Mouse (Mus musculus) ovary, postnatal 14 days (tissue): ENCODE data around the gene Tmem28.

Experiments
- DNase-seq: peaks from one replicate; pipeline ENCODE4 v3.0.0; 2022; ENCODE audit warnings: low spot score

Tmem28 gene

GRCm38 (mm10) chrX:99820790-99821395 is at the start of gene Tmem28:
Gene Tmem28 (plus strand): TSS chrX:99821021.
- no peak for DNase-seq

GRCm38 (mm10) chrX:99780308-99780707 is 40.5 kb upstream of the Tmem28 start:
- DNase-seq = no peak

- DNase-seq = no peak
These were observed 12.4 kb upstream of the Tmem28 start for GRCm38 (mm10) chrX:99808375-99808774.

- peak; percentile 32 for DNase-seq
These were observed 1.4 kb upstream of the Tmem28 start for GRCm38 (mm10) chrX:99819395-99819935.

GRCm38 (mm10) chrX:99819936-99820789 is 658 bp upstream of the Tmem28 start:
- DNase-seq = peak; percentile 3

GRCm38 (mm10) chrX:99842090-99842489 is 21.3 kb downstream of the Tmem28 start:
- DNase-seq = no peak

- peak; percentile 69 for DNase-seq
These were observed 32.5 kb downstream of the Tmem28 start for GRCm38 (mm10) chrX:99853261-99853741.

GRCm38 (mm10) chrX:99853834-99854233 is 33.0 kb downstream of the Tmem28 start:
- DNase-seq = no peak

- DNase-seq = no peak
These were observed 51.4 kb downstream of the Tmem28 start for GRCm38 (mm10) chrX:99872228-99872627.

GRCm38 (mm10) chrX:99872632-99873201 is 51.9 kb downstream of the Tmem28 start:
- DNase-seq = no peak

GRCm38 (mm10) chrX:99873259-99873919 is 52.6 kb downstream of the Tmem28 start:
- no peak for DNase-seq

- DNase-seq = no peak
These were observed 53.1 kb downstream of the Tmem28 start for GRCm38 (mm10) chrX:99873920-99874296.

GRCm38 (mm10) chrX:99876781-99877180 is 56.0 kb downstream of the Tmem28 start:
- no peak for DNase-seq

GRCm38 (mm10) chrX:99883396-99883795 is 62.6 kb downstream of the Tmem28 start:
- DNase-seq = no peak
